Mouse (Mus musculus) hematopoietic stem cell, adult 5-6 weeks (primary cell): ENCODE measurements around the gene Inpp1. TPM values are rescaled to one million over a fixed set of nuclear protein-coding genes. Genes with fewer than 3 reads are reported as not detected.

Source experiments
- ATAC-seq, 2 experiments: fragments of 125-278 bp in 1 of 2; replicated peaks in 1 of 2; 2 replicates each; pipeline ENCODE4 v1.8.0; 2016 to 2017; ENCODE audit warnings: inconsistent platforms in 2 of 2, mild to moderate bottlenecking in 2 of 2, moderate number of reproducible peaks in 2 of 2, low read depth in 1 of 2, moderate TSS enrichment in 1 of 2; ENCODE audit not compliant: low FRiP score in 2 of 2, poor library complexity in 2 of 2, severe bottlenecking in 2 of 2, insufficient read depth in 1 of 2, low TSS enrichment in 1 of 2
- total RNA-seq: library from RNA; stranded (forward); fragments of 172-1452, 232-1000 nt; gene quantifications from 2 replicates; pipeline ENCODE4 v1.2.3, GENCODE M21; 2017

The Inpp1 gene
- total RNA-seq, 1 experiment from 2014 or later = 26.5 TPM

DNA sequence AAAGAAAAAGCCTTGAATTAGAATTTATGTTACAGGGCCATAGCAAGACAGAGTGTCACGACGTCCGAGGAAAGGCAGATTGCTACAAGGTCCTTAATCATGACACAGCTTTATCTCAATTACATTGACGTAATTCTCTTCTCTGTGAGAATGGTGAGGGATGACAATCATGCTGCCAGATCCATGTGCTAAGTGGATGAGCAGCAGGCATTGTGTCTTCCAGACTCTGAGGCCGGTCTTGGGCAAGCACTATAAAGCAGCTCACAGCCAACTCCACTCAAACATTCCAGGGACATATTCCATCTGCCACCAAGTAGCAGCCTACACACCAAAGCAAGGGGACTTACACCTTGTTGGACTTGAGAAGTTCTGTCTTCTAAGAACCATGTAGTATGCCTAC, 17.7 kb downstream of the Inpp1 start:
- ATAC-seq = no peak; a peak in 1 of 4 replicates

DNA sequence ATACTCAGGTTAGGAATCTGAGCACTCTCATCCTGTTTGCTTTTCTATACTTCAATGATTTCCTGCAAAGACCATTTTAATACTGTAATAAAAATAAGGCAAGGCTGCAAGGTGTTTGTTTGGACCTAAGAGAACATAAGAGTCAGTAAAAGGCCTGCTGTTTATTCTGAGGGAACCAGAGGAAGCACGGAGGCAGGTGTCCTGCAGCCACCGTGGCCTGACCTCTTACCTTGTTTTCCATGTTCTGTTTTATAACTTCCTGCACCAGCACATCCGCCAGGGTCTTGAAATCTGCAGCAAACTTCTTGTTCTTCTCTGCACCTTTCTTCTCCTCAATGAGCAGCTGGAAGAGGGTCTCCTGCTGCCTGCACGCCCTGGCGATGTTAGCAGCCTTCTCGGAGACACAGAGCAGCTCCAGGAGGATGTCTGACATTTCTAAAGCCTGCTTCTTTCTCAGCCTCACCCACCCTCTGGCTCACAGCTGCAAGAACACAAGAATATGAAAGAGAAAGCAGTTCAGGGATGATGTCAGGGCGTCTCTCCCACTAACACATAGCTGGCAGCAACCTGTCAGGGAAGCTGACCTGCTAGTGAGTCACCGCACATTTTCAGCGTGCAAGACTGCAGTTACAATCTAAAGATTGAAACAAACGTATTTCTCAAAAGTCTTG, 18.3 kb downstream of the Inpp1 start:
- ATAC-seq = peak; percentile 57 to 62

DNA sequence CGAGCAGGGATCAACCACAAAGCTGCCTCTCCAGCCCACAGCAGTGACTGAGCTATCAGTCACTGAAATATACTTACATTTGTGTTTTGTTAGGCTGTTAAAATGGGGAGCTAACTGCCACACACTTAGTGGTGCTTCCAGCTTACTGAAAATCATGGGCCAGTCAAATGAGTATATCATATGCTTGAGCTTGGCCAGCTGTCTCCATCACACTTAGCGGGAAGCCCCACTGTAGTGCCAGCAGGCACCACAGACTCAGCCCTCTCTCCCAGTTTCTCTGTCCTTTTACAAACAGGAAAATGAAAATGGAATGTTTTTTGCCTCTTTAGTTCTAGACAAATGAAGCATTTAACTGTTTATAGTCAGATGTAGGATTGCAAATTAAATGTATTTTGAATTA, 21.6 kb downstream of the Inpp1 start:
- ATAC-seq = no peak

DNA sequence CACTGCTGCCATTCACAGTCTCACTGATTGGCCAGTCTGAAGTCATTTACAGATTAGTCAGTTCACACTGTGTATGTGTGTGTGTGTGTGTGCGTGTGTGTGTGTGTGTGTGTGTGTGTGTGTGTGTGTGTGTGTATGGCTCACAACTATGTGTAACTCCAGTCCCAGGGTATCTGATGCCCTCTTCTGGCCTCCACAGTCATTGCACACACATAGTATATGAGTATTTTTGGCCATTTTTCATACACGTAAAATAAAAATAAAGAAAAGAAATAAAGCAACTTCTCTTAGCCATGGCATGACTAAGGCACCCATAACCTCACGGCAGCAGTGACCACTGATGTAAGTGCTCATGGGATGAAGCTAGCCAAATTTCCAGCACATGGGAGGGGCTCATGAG, 23.8 kb downstream of the Inpp1 start:
- ATAC-seq = no peak

DNA sequence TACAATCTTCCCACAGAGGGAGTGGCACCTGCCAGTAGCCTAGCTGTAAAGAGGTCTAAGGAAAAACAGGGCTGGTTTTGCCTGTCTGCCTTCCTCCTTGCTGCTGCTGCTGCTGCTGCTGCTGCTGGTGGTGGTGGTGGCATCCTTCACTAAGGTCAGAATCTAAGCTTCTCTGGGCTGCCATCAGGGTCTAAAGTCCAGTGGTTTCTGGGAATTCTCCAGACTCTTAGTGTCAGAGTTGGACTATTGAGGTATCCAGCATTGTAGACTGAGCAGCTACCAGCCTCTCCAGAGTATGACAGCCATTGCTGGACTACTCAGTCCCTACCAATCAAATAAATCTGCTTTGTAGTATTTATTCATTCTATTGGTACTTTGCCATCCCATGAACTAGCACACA, 24.8 kb downstream of the Inpp1 start:
- no peak for ATAC-seq

DNA sequence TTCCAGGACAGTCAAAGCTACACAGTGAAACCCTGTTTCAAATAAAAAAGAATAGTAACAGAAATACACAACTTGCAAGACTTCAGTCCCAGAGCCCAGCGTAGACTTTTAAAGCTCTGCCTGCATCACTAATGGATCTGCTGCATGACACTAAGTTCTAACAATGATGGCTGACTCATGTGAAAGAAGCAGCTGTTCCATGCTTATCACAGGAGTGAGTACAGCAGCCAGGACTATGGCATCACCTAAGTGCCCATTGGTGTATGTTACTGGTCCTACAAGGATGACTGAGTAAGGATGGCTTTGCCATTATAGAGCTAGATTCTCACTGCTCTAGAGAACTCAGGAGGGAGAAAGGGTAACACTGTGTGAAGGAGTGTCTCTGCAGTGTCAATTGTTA, 30.2 kb downstream of the Inpp1 start:
- ATAC-seq = no peak

DNA sequence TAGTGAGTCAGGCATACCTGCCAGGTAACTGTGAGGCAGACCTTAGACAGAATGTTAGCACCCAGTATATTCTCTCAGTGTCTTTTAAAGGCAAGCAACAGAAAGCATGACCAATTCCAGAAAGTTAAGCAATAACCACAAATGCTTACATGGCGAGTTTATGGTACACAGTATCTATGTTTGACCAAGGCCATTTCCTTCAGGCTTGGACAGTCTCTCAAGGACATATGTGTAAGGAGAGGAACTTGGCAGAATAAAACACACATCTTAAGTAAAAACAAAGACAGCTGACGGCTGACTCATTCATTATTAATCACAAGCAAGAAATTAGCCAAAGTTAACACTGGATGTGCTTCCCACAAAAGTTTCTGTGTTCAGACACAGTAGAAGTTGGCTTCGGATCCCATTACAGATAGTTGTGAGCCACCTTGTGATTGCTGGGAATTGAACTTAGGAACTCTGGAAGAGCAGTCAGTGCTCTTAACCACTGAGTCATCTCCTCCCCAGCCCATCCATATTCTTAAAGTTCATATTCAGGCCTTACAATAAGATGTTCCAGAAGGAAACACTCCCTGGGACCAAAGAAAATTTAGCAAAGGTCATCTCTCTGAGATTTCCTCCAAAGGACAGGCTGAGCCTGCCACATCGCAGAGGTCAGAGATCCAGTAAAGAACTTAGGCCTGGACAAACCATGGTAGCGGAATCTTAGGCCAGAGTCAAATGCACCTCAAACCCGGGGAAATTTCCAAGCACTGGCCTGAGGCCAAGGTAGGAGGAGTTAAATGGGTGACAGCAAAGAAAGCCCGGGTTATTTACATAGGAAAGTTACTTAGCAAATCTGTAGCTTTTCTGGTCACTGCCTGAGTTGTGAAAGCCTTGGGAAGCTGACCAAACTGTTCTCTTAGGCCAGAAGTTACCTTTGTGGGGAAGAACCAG, 52.0 kb downstream of the Inpp1 start:
- no peak for ATAC-seq

DNA sequence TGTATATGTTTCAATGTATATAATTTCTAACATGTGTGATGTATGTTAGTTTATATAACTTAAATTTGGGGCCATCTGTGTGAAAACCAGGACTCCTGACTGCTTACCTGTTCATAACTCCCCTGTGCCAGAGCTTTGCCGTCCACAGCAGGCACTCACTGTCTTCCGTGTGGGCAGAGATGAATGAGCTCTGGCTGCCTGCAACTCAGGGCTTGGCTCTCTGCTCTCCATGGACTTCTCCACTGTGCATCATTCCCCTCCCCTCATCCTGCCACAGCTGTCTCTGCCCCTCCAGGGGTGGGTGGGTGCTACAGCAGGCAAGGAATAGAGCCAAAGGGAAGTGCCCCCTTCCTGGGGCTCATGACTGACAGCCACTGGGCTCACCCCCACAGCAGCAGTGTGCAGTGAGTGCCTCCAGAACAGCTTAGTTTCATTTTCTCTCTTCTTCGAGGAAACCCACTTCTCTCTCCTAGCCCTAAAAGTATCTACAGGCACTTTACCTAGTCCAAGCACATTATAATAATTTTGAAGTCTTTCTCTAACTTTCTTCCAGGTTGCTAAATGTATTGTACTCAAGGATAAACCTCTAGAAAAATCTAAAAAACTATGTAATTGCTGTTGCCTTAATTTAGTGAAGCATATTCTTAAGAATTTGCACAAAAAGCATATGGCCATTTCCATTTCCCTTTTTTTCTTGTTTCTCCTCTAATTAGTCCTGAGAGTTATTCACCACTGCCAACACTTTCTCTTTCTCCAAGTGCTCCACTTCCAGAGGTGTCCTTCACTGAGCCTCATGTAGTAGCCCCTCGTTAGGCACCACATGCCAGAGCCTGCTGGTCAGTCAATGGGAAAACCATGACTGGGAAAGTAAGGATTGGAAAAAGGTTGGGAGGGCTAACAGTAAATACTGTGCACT, 53.3 kb downstream of the Inpp1 start:
- peak; percentile 94 to 98 for ATAC-seq

DNA sequence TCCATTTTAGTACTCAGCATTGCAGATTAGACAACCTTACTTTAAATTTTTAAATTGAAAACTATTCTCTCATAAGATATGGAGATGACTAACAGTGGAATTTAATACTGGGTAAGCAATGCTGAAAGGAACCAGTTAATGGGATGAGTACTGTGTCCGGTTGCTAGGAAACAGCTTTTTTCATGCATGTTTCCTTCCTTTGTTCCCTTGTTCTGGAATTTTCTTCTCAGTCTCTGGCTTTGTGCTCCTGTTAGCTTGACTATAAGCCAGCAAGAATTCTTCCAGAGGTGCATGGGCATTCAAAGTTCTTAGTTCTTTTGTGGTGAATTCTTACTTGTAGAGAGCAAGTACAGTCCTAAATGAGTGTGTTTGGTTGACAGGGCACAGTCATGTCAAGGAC, 59.3 kb downstream of the Inpp1 start:
- ATAC-seq = no peak

DNA sequence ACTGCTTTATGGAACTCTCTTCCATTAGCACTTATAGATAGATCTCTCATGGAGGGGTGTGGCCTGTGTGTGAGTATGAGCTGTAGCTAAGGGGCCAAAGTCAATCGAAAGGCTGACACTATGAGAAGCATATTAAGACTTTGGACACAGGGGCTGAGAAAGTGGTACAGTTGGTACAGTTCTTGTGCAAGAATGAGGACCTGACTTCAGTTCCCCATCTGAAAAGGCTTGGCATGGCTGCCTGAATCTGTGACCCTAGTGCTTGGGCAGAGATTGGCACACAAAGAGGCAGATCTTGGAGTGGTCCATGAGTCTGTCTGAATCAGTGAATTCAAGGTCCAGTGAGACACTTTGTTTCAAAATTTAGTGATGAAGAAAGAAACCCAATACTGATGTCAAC, 63.2 kb downstream of the Inpp1 start:
- ATAC-seq = peak in 1 of 2 experiments; percentile 45; a peak in 1 of 4 replicates

DNA sequence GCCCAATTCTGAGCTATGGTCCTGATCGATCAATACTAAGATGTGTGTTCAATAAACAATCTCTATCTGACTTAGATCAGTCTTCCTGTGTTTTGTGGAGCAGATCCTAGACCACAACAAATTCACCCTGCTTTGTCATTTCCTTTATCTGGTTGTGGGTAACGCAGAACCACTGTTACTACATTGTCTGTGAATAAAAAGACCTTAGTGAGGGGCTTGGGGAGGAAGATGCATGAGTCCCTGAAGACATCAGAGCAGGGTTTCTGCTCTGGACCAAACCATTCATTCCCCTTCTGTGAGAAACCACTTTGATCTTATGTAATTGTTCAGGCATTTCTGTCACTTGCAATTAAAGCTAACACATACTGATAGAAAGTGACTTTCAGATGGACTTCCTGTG, 63.7 kb downstream of the Inpp1 start:
- peak in 1 of 2 experiments; percentile 25; a peak in 1 of 4 replicates for ATAC-seq

DNA sequence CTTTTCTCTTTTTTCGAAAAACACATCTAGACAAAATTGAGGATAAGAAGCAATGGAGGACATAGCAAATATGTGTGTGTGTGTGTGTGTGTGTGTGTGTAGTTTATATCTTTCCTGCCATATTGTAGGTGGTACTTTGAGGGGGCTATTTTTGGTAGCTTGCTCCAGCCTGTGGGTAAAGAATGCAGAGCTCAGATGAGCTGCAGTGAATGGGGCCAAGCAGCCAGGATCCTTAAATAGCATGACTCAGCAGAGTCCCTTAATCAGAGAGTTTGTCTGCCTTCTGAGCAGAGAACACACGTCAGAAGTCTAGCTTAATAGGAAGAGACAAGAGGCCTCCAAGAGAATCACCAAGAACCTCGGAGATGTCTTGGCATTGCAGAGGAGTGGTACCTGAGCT, 64.8 kb downstream of the Inpp1 start:
- ATAC-seq = peak; percentile 59 to 63; a peak in 3 of 4 replicates

DNA sequence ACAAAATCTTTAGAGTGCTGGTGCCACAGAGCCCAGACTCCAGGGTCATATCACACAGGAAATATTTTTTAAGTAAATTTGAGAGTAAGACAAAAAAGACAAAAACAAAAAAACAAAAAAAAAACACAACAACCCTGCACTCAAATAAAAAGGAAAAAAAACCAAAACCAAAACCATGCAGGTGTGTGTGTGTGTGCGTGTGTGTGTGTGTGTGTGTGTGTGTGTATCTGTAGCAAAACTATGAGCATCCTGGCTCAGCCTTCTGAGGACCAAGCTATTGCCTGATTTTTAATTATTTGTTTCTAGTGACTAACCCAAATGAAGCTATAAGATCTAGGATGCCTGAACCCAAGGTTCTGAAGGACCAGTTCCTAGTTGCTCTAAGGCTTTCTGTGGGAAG, 65.9 kb downstream of the Inpp1 start:
- ATAC-seq = no peak

DNA sequence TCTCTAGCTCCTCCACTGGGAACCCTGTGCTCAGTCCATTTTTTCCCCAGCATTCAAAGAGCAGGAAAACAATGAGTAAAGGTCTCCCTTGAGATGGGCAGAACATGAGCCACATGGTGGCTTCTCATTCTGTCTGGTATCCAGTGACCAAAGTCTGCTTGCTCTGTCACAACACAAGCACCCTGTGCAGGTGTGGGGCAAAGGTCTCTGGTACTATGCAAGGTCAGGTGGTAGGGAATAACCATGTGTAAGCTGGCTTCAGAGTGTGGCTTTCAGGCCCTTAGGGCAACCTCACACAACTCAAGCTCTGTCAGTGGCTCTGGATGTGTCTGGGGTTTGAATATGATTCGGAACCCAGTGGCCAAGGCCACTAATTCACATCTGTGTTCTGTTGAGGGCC, 67.5 kb downstream of the Inpp1 start:
- ATAC-seq = no peak

DNA sequence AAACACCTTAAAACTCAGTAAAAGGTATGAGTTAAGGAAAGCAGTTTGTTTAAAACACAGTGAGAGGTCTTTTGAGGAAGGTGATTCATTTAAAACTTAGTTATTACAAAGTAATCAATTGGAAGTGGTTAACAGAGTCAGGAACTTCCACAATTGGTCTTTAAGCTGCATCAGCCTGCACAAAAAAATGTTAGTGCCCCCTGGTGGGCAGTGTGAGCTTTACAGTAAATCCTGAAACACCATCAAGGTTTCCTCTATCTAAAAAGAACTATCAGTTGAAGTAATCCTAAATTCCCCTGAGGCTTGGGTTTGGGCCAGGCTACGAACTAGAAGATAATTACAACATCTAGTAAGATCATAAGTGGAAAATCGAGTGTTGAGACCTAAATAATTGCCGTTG, 69.2 kb downstream of the Inpp1 start:
- peak; percentile 71 to 76; a peak in 3 of 4 replicates for ATAC-seq

DNA sequence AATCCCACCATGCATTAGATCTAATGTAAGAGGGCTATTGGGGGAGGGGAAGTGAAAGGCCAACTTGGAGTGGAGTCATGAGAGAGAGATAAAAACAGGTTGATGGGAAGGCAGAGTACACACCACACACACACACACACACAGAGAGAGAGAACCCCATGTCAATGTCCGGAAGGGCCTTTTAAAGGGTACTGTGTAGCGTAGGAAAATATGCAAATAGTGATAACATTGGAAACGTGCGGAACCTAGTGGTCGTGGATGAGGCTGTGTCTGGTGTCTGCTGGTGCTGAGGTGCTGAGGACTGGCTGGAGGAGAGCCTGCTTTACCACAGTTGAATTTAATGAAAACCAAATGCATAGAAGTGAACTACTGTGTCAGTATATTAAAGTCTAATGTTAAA, 74.9 kb downstream of the Inpp1 start:
- no peak for ATAC-seq
